Mouse (Mus musculus): ENCODE results near the gene Doc2b. TPM values are rescaled to one million over a fixed set of nuclear protein-coding genes. Genes with fewer than 3 reads are reported as not detected.

Gene Doc2b
- total and polyA plus RNA-seq, 3 experiments: not detected

DNA sequence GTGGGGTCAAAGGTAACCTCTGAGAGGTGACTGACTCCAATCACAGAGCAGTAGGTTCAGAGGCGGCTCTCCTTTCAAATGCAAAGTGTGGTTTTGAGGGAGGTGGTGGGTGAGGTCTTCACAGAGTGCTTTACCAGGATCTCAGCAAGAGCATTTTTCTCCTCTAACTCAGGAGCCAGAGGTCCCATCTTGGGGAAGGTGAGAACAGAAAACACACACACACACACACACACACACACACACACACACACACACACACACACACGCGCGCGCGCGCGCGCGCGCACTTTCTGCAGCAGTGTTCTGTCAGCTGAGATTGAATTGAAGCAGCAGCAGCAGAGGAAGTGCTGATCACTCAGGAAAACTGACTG lies 40.4 kb upstream of the Doc2b start:
- no peaks in the 10 kb centered on the region for H3K9me3 ChIP-seq (replicated peaks)
- no peaks in the 10 kb centered on the region for H3K36me3 ChIP-seq (replicated peaks)
- H3K4me3 ChIP-seq (ENCODE audit: low read depth, low read length): no peak overlapping the region
- peaks cover 33% of the 10 kb centered on the region for H3K27me3 ChIP-seq (ENCODE audit: insufficient read depth, low read length)
- TF ChIP-seq CTCF (IDR thresholded peaks at IDR 0.05; ENCODE audit: low read depth, low read length): no peak
- no peak for TF ChIP-seq POLR2AphosphoS5 (IDR thresholded peaks at IDR 0.05; ENCODE audit: insufficient replicate concordance, low read depth, low read length)
- no peak for TF ChIP-seq GATA1 (IDR thresholded peaks at IDR 0.05; ENCODE audit: borderline replicate concordance, low read length)
- TF ChIP-seq TAL1 (conservative IDR thresholded peaks at IDR 0.05; ENCODE audit: low read depth, low read length): no peak
- H3K4me1 ChIP-seq (ENCODE audit: insufficient read depth, low read depth, low read length): no peaks in the 10 kb centered on the region
- DNase-seq (ENCODE audit: low spot score) (no peak), ATAC-seq (ENCODE audit: extremely low read depth, insufficient number of reproducible peaks, low FRiP score, poor library complexity, severe bottlenecking) (no peak)

DNA sequence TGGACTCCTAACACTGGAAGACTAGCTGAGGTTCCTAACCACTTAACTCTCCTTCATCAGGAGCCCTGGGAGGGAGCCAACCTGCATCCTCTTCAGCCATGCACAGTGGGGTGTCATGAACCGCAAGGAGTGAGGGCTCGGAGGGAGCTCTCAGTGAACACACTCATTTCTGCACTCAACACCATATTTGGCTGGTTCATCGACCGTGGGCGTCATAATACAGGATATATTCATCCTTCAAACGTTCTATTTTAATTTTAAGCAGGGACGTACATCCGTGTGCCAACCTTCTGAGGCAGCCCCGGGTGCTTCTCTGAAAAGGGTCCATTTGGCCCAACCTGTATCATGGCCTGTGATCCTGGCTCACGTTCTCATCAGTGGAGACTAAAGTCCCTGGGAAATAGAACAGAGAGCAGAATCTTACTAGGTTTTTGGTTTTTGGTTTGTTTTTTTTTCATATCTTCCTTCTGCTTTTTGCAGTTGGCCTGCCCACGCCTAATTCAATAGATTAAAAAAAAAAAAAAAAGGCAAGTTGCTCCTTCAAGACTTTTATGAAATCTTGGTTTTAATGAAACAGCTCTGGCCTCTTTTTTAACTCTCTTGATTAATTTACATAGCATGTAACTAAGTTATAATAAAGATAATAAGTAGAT lies 39.9 kb upstream of the Doc2b start:
- Histone ChIP-seq H3K27me3 (ENCODE audit: insufficient read depth, low read length) (peaks cover 33% of the 10 kb centered on the region), H3K4me3 (ENCODE audit: low read depth, low read length) (no peak overlapping the region), H3K4me1 (ENCODE audit: insufficient read depth, low read depth, low read length) (no peaks in the 10 kb centered on the region), H3K36me3 (replicated peaks) (no peaks in the 10 kb centered on the region), H3K9me3 (replicated peaks) (no peaks in the 10 kb centered on the region)
- DNase-seq (ENCODE audit: low spot score) (no peak), ATAC-seq (ENCODE audit: extremely low read depth, insufficient number of reproducible peaks, low FRiP score, poor library complexity, severe bottlenecking) (no peak)
- no peak for TF ChIP-seq GATA2 (IDR thresholded peaks at IDR 0.05; ENCODE audit: borderline replicate concordance, low read depth, low read length)
- no peak for TF ChIP-seq POLR2AphosphoS5 (IDR thresholded peaks at IDR 0.05; ENCODE audit: insufficient replicate concordance, low read depth, low read length)
- TF ChIP-seq GATA1 (IDR thresholded peaks at IDR 0.05; ENCODE audit: borderline replicate concordance, low read length): no peak
- no peak for TF ChIP-seq TAL1 (conservative IDR thresholded peaks at IDR 0.05; ENCODE audit: low read depth, low read length)
- no peak for TF ChIP-seq CTCF (IDR thresholded peaks at IDR 0.05; ENCODE audit: low read depth, low read length)

DNA sequence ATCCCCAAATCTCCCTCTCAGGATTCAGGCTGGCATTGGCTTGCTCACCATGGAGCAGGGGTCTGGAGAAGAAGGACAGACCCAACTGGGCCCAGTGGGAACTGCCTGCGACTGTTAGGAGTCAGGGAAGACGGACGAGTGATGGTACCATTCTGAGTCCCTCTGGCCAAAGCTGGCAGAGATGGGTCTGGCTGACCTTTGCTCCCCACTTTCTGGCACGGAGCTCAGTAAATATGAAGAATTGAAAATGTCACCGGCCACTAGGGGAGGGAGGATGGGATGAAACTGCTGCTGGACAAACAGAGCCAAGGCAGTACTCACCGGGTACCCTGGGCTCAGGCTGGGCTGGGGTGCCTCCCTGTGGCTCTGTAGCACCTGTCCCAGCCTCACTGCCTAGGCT lies 37.2 kb upstream of the Doc2b start:
- no peaks in the 10 kb centered on the region for H3K36me3 ChIP-seq (replicated peaks)
- no peaks in the 10 kb centered on the region for H3K9me3 ChIP-seq (replicated peaks)
- ATAC-seq (ENCODE audit: extremely low read depth, insufficient number of reproducible peaks, low FRiP score, poor library complexity, severe bottlenecking): no peak
- DNase-seq (ENCODE audit: low spot score): no peak
- TF ChIP-seq CTCF (IDR thresholded peaks at IDR 0.05; ENCODE audit: low read depth, low read length) (no peak), TAL1 (conservative IDR thresholded peaks at IDR 0.05; ENCODE audit: low read depth, low read length) (no peak), GATA2 (IDR thresholded peaks at IDR 0.05; ENCODE audit: borderline replicate concordance, low read depth, low read length) (no peak), POLR2AphosphoS5 (IDR thresholded peaks at IDR 0.05; ENCODE audit: insufficient replicate concordance, low read depth, low read length) (no peak), GATA1 (IDR thresholded peaks at IDR 0.05; ENCODE audit: borderline replicate concordance, low read length) (no peak)
- H3K4me1 ChIP-seq (ENCODE audit: insufficient read depth, low read depth, low read length): no peaks in the 10 kb centered on the region
- no peak overlapping the region for H3K4me3 ChIP-seq (ENCODE audit: low read depth, low read length)
- H3K27me3 ChIP-seq (ENCODE audit: insufficient read depth, low read length): peaks cover 24% of the 10 kb centered on the region

DNA sequence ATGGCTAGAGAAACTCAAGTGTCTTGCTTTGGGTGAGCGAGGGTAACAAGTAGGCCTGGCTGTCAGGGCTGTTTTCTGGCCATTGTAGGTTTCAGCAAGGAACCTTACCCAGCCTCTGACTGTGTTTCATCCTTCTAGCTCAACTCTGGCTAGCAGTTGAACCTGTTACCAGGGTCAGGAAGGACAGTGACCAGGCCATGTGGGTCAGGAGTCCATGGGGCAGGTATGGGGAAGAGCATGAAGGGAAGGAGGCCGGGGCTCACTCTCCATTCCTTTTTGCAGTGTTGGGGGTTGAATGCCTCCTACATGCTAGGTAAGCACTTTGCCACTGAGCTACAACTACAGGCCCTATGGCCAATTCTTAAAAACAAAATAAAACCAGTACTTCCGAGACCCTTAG lies 34.5 kb upstream of the Doc2b start:
- TF ChIP-seq GATA2 (IDR thresholded peaks at IDR 0.05; ENCODE audit: borderline replicate concordance, low read depth, low read length): no peak
- TF ChIP-seq TAL1 (conservative IDR thresholded peaks at IDR 0.05; ENCODE audit: low read depth, low read length): no peak
- TF ChIP-seq GATA1 (IDR thresholded peaks at IDR 0.05; ENCODE audit: borderline replicate concordance, low read length): no peak
- TF ChIP-seq CTCF (IDR thresholded peaks at IDR 0.05; ENCODE audit: low read depth, low read length): no peak
- DNase-seq (ENCODE audit: low spot score) (no peak), ATAC-seq (ENCODE audit: extremely low read depth, insufficient number of reproducible peaks, low FRiP score, poor library complexity, severe bottlenecking) (no peak)
- Histone ChIP-seq H3K4me1 (ENCODE audit: insufficient read depth, low read depth, low read length) (no peaks in the 10 kb centered on the region), H3K4me3 (ENCODE audit: low read depth, low read length) (no peak overlapping the region), H3K36me3 (replicated peaks) (no peaks in the 10 kb centered on the region), H3K27me3 (ENCODE audit: insufficient read depth, low read length) (peaks cover 25% of the 10 kb centered on the region), H3K9me3 (replicated peaks) (no peaks in the 10 kb centered on the region)

DNA sequence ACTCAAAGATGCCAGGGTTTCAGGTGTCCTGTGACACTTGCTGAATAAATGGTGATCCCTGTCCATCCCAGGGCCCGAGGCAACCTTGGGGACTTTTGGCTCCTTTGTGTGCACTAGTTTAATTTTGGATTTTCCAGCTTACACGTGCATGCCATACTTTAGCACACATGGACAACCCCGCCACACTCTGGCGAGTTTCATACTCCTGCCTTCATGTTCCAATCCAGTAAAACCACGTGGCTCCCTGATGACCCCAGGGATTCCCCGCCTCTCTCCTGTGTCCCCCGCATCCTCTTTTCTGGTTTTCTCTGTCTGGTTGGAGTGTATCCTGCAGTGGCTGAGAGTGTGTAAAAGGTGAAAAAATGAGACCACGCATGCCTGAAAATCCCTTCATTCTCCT lies 31.6 kb upstream of the Doc2b start:
- ATAC-seq (ENCODE audit: extremely low read depth, insufficient number of reproducible peaks, low FRiP score, poor library complexity, severe bottlenecking) (no peak), DNase-seq (ENCODE audit: low spot score) (no peak)
- H3K9me3 ChIP-seq (replicated peaks): no peaks in the 10 kb centered on the region
- peaks cover 18% of the 10 kb centered on the region; the same call in 1 of the 2 replicates for H3K27me3 ChIP-seq (ENCODE audit: insufficient read depth, low read length)
- no peak for TF ChIP-seq POLR2AphosphoS5 (IDR thresholded peaks at IDR 0.05; ENCODE audit: insufficient replicate concordance, low read depth, low read length)
- H3K4me1 ChIP-seq (ENCODE audit: insufficient read depth, low read depth, low read length): no peaks in the 10 kb centered on the region
- H3K4me3 ChIP-seq (ENCODE audit: low read depth, low read length): no peak overlapping the region
- H3K36me3 ChIP-seq (replicated peaks): no peaks in the 10 kb centered on the region

DNA sequence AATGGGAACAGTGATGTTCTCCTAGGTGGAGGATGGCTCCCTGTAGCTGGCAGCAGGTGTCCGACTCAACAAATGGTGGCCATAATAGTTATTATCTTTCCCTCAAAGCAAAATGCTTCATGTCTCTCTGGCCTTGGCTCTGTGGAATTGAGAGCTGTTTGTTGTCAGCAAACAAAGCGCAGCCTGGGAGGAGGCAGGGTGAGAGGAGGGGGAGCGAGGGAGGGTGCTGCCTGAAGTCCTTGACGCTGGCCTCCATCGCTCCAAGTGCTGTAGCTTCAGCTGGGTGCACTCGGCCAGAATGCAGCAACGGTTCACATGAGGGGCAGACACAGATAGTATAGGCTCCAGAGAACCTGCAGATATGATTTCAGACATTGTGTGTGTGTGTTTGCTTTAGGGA lies 27.7 kb upstream of the Doc2b start:
- TF ChIP-seq CTCF (IDR thresholded peaks at IDR 0.05; ENCODE audit: low read depth, low read length) (no peak), POLR2AphosphoS5 (IDR thresholded peaks at IDR 0.05; ENCODE audit: insufficient replicate concordance, low read depth, low read length) (no peak), GATA2 (IDR thresholded peaks at IDR 0.05; ENCODE audit: borderline replicate concordance, low read depth, low read length) (no peak), GATA1 (IDR thresholded peaks at IDR 0.05; ENCODE audit: borderline replicate concordance, low read length) (no peak), TAL1 (conservative IDR thresholded peaks at IDR 0.05; ENCODE audit: low read depth, low read length) (no peak)
- Histone ChIP-seq H3K9me3 (replicated peaks) (no peaks in the 10 kb centered on the region), H3K36me3 (replicated peaks) (no peaks in the 10 kb centered on the region)

DNA sequence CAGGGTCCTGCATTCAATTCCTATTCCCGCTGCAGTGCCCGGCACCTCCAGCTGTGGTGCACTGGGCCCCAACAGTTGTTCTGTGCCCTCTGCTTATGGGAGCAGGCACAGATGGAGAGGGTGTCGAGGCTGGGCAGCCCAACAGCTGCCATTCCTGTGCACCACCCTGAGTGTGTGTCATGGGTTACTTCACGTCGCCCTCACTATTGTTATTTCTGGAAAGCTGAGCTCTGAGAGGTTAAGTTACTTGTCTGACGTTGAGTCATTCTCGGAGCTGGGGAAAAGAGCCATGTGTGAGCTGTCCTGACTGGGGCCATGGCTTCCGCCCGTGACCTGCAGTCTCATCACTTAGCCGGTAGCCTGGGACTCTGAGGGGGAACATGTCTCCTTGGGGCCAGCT lies 17.2 kb upstream of the Doc2b start:
- H3K4me3 ChIP-seq (ENCODE audit: low read depth, low read length): no peak overlapping the region
- H3K27me3 ChIP-seq (ENCODE audit: insufficient read depth, low read length): peaks cover 22% of the 10 kb centered on the region

More for the DNA sequence above, 27.7 kb upstream of the Doc2b start:
- H3K4me3 ChIP-seq (ENCODE audit: low read depth, low read length): no peak overlapping the region
- no peaks in the 10 kb centered on the region for H3K4me1 ChIP-seq (ENCODE audit: insufficient read depth, low read depth, low read length)
- H3K27me3 ChIP-seq (ENCODE audit: insufficient read depth, low read length): peaks cover 20% of the 10 kb centered on the region; the same call in 1 of the 2 replicates
- ATAC-seq (ENCODE audit: extremely low read depth, insufficient number of reproducible peaks, low FRiP score, poor library complexity, severe bottlenecking): no peak
- DNase-seq (ENCODE audit: low spot score): no peak

More for the DNA sequence above, 17.2 kb upstream of the Doc2b start:
- TF ChIP-seq CTCF (IDR thresholded peaks at IDR 0.05; ENCODE audit: low read depth, low read length) (no peak), GATA2 (IDR thresholded peaks at IDR 0.05; ENCODE audit: borderline replicate concordance, low read depth, low read length) (no peak), GATA1 (IDR thresholded peaks at IDR 0.05; ENCODE audit: borderline replicate concordance, low read length) (no peak)
- Histone ChIP-seq H3K36me3 (replicated peaks) (no peaks in the 10 kb centered on the region), H3K9me3 (replicated peaks) (no peaks in the 10 kb centered on the region), H3K4me1 (ENCODE audit: insufficient read depth, low read depth, low read length) (no peaks in the 10 kb centered on the region)
- DNase-seq (ENCODE audit: low spot score) (no peak), ATAC-seq (ENCODE audit: extremely low read depth, insufficient number of reproducible peaks, low FRiP score, poor library complexity, severe bottlenecking) (no peak)

All from G1E (cell line).